Mouse (Mus musculus): ENCODE results near the gene Zfp385b.

Gene Zfp385b

DNA sequence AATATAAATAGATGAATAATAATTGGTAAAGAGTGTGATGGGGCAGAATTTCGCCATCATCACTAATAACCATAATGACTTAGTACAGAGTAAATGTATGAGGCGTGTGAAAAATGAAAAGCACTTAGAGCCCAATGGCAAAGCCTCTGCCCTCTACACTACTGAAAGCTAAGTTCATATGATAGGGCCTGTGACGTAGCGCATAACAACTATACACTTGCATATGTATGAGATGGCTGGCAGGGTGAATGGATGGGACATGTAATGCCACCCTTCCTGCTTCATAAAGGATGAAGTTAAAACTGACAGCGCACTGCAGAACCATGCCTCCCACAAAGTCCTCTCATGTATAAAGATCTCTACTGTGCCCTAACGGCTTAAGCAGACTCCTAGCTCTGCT, 226.9 kb downstream of the Zfp385b start:
- DNase-seq (ENCODE audit: low read depth, low spot score) = no peak

DNA sequence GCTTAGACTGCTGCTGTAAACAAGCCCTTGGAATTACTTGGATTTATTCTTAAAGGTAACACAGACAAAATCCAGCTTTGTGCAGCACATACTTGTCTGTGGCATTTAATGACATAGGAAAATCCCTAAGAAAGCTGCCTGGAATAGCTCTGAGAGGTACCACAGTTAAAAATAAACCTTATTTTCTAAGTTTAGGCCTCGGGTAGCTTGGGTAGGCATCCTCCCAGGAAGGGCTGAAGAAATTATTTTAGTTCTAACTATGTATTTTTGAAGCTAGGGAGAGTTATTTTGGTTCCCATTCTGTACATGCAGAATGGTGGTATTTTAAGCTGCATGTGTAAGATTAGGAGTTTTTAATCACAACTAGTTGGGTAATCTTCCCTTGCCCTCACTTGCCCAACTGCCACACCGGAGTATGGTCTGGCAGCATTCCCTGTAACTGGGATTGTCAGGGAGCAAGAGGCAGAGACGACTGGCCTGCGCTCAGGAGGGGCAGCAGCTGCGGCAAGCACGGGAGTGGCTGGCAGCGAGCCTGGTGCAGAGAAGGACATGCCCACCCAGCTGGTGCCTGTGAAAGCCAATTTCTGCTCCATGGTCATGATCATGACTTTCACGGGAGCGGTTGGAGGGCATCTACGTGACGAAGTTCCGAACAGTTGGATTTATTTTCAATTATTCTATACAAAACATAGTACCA, 230.1 kb downstream of the Zfp385b start:
- no peak for DNase-seq (ENCODE audit: low read depth, low spot score)

- DNase-seq (ENCODE audit: low read depth, low spot score) = no peak
Observed at GRCm38 (mm10) chr2:77587387-77587786, 232.1 kb downstream of the Zfp385b start.

DNA sequence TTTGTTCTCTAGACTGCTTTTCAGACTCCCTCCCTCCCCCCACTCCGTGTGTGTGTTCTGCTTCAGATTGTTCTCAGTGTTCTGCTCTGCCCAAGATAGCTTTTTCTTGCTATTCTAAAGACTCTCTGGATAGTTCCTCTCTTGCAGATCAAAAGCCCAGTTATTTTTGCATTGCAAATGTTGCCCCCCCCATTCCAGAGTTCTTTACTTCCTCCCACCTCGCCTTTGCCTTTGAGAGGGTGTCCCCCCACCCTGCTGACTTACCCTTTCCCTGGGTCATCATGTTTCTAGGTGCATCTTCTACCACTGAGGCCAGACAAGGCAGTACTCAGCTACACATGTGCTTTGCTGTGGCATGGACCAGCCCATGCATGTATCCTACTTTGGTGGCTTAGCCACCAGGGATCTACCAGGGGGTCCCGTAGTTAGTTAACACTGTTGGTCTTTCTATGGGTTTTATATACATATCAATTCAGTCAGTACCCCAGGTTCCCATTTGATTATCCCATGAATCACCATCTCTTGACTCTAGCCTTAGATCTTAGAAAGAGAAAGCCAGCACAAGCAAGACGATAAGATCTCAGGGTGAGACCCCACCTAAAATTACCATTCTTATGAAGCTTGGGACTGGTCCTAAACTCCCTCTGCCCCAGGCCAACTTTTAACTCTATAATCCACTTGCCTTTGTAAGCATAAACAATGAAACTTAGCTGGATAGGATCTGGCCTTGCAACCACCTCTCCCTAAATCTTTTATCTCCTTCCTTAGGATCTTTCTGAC, 232.7 kb downstream of the Zfp385b start:
- no peak for DNase-seq (ENCODE audit: low read depth, low spot score)

GRCm38 (mm10) chr2:77583586-77583985, 235.9 kb downstream of the Zfp385b start:
- DNase-seq (ENCODE audit: low read depth, low spot score) = no peak

GRCm38 (mm10) chr2:77576571-77576970, 242.9 kb downstream of the Zfp385b start:
- DNase-seq (ENCODE audit: low read depth, low spot score) = no peak

DNA sequence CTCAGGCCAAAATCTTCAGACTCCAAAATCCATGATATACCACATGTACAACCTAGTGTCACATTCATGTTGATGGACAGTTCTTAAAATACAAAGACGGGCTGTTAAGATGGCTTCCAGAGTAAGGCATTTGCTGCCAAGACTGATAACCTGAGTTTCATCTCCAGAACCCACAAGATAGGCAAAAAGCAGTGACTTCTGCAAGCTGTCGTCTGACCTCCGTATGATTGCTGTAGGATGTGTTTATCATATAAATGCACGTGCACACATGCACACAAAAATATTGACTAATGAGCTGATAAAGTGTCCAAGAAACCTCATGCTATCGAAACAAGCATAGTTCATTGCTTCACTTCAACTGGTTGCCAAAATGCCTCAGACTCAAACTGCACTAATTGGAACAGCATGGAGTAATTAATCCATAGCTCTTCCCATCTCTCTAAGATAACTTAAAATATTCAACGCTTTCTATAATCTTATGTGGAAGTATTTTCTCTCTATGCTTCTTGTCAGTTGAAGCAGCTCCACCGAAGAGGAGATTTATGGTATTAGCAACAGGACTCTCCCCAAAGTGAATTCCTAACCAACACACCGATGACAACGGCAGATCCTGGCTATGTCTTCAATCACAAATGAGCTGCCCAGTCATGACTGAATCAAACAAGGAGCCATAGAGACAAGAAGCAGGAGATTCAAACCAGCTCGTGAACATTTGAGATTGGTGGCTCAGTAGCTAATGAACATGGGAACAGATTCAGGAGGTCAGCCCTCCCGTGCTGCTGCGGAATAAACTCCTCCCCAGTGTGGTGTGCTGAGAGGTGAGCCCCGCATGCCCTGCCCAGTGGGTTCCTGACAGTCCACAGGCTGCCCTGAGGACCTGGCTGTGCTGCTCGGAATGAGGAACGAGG, 251.7 kb downstream of the Zfp385b start:
- DNase-seq (ENCODE audit: low read depth, low spot score) = no peak

- DNase-seq (ENCODE audit: low read depth, low spot score) = no peak
Observed at GRCm38 (mm10) chr2:77563706-77564105, 255.7 kb downstream of the Zfp385b start.

DNA sequence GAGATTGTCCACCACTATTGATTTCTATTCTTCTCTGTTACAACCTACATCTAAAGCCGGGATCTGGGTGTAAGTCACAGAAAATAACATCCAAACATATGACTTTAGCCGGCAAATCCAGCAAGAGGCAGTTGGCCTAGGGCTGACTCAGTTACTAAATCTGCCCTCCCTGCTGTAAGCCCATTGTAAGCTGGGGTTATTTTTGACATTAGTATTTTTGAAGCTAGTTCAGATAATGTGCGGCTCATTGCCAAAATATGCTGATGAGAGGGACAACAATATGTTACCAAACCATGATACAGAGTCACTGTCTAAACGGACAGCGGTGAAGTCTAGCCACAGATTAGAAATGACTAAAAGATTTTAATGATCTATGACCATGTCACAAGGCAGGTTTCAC, 257.5 kb downstream of the Zfp385b start:
- no peak for DNase-seq (ENCODE audit: low read depth, low spot score)

- no peak for DNase-seq (ENCODE audit: low read depth, low spot score)
Observed at GRCm38 (mm10) chr2:77556938-77557337, 262.5 kb downstream of the Zfp385b start.

DNA sequence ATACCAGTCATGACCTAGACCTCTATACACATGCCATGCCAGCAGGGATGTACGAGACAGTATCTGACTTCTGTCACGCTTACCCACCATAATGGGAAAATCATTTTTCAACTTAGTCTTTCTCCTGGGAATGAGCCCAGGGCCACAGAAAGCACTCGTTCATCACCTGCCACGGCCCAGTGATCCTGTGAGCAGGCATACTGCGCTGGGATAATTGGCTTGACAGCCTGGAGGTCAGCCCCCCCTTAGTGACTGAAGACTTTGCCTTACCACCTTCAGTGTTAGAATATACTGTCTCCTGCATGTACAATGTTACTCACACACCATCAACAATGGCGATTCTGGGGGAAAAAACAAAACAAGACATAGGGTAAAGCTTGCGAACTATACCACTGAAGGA, 263.5 kb downstream of the Zfp385b start:
- no peak for DNase-seq (ENCODE audit: low read depth, low spot score)

- no peak for DNase-seq (ENCODE audit: low read depth, low spot score)
Observed at GRCm38 (mm10) chr2:77552675-77553074, 266.8 kb downstream of the Zfp385b start.

DNA sequence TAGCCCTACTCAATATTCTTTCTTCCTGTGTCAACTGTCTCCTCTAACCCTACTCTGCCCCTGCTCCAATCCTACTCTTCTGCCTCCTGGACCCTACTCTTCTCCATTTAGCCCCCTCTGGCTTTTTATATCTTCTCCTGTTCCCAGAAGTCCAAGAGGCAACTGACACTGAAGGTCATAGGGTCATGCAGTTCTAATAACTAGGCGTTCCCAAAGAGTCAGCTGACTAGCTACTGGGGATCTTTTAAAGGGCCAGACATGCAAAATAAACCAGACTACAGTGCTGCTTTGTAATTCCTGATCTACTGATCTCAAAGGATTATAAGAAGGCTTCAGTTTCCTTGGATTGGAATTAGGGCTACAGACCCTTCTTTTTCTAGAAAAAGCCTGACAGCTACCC, 276.1 kb downstream of the Zfp385b start:
- DNase-seq (ENCODE audit: low read depth, low spot score) = no peak

DNA sequence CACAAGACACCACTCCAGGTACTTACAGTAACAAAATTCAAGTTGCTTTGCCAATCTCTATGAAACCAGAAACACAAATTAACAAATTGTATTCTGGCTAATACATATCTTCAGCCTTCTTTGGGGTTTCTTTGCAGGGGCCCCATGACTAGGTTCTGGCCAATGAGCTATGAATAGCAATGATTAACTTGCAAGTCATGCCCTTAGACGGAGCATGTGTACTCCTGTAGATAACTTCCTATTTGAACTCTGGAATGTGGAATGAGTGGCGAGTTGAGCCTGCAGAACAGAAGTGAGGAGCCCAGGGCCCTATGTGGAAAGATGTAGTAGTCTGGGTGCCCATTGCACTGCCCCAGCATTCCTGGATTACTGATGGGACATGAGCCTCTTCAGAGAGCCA, 276.8 kb downstream of the Zfp385b start:
- DNase-seq (ENCODE audit: low read depth, low spot score) = no peak

DNA sequence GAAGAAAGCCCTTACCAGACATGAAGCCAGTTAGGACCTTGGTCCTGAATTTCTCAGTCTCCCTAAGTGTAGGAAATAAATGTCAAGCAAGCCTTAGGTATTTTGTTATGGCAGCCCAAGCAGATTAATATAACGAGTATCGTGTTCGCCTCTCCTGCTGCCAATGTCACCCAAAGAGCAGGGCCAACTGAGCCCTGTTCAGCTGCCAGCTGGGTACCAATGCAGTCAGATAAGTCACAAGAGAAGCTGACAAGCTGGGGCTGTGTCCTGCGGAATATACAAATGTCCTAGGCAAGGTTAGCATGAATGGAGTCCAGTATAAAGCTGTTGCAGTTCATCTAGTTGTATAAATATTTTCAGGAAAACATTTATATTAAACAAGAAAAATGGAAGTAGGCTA, 277.8 kb downstream of the Zfp385b start:
- DNase-seq (ENCODE audit: low read depth, low spot score) = no peak

- DNase-seq (ENCODE audit: low read depth, low spot score) = no peak
Observed at GRCm38 (mm10) chr2:77540860-77541259, 278.6 kb downstream of the Zfp385b start.

DNA sequence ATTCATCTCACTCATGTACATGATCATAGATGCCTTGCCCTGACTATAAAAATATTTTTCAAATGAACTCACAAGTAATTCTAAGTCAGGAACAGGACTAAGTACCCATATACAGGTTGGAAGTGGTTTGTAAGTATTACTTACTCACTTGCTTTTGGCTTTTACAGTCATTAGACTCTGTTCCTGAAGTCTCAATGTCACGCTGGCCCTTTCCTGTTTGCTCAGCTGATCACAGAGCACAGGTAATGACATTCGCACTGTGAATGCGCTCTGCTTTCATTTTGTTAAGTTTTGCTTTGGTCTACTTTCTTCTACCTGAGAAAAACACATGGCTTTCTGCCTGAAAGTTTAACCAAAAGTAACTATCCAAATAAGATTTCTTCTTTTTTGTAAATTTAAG, 282.9 kb downstream of the Zfp385b start:
- DNase-seq (ENCODE audit: low read depth, low spot score) = no peak

GRCm38 (mm10) chr2:77528079-77528752, 291.2 kb downstream of the Zfp385b start:
- DNase-seq (ENCODE audit: low read depth, low spot score) = no peak

- no peak for DNase-seq (ENCODE audit: low read depth, low spot score)
Observed at GRCm38 (mm10) chr2:77527616-77528015, 291.8 kb downstream of the Zfp385b start.

DNA sequence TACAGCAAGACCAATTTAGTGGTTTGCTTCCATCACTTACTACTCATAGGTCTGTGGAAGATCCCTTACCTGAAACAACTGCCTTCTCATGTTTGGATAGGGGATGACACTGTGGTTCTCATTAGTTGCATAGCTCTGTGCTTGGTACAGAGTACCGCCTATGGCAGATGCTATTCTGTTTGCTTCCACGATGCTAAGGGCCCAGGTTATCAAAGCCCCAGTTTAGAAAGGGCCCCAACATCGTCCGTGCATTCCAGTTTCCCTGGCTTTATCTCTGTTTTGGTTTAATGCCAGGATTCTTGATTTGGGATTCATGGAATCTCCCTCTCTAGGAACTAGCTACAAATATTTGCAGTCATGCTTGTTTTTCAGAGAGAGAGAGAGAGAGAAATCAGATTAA, 292.6 kb downstream of the Zfp385b start:
- no peak for DNase-seq (ENCODE audit: low read depth, low spot score)

DNA sequence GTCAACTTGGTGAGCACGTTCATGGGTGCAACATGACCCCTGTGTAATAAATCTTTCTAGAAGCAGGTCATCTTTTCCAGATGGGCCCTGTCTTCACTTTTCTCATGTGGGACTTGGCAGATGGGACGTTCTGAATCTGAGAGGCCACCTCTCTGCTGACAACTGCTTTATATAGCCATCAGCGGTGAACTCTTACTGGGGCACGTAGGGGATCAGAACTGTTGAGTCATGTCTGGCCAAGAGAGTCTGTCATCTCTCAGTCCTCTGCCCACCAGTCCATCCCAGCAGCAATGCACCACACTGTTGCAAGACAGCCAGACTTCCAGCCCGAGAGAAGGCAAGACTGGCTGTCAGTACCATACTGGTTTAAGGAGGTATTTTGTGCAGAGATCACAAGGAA, 293.1 kb downstream of the Zfp385b start:
- no peak for DNase-seq (ENCODE audit: low read depth, low spot score)

DNA sequence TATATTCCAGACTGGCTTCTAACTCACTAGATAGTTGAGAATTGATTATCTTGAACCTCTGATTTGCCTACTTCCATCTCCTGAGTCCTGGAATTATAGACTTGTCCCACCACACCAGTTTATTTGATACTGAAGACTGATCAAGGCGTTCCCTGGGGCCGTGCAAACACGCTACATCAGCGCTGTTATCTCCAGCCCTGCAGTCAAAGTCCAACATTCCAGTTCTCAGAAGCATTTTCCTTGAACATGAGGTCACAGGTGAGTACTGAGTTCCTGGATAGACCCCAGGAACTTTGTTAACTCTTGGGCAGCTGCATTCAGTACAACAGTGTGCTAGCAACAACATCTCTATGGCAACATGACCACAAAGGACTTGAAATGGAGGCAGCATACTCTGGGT, 297.2 kb downstream of the Zfp385b start:
- DNase-seq (ENCODE audit: low read depth, low spot score) = no peak

Data from CD4-positive helper T cell, adult 2 months (primary cell).